Mouse (Mus musculus) ES-Bruce4 (cell line): ENCODE measurements around the gene Bspry.

Experiments
- CTCF ChIP-seq: IDR thresholded peaks from one replicate; pipeline ENCODE4 v1.8.1; 2011; ENCODE audit warnings: low read depth, low read length
- EP300 ChIP-seq: IDR thresholded peaks from 2 replicates; pipeline ENCODE4 v1.6.1; 2011; ENCODE audit warnings: low read depth, low read length; ENCODE audit not compliant: insufficient read depth
- POLR2A ChIP-seq: IDR thresholded peaks from one replicate; pipeline ENCODE4 v1.8.1; 2011; ENCODE audit warnings: low read length; ENCODE audit not compliant: insufficient read depth

- TF ChIP-seq CTCF (no peak), POLR2A (no peak), EP300 (no peak)
These were observed 12.8 kb downstream of the Bspry start for GRCm38 (mm10) chr4:62492682-62493081.
